Mouse (Mus musculus): ENCODE measurements at regions not wholly inside any gene's neighbourhood (a gene's known extent, or its start where the extent isn't known, plus 50 kb on each side); places are given as distances from the start of the nearest gene placed in this dataset.
"Not testable (repeated sequence)": the region's sequence is repeated elsewhere in the genome, so short reads cannot be mapped to it uniquely, and the experiment has no call there.

GRCm38 (mm10) chr17:63704991-63705390 lies 157.9 kb upstream of the Fer start:
- no peak for DNase-seq (ENCODE audit: low spot score in 2 of 2)

DNA sequence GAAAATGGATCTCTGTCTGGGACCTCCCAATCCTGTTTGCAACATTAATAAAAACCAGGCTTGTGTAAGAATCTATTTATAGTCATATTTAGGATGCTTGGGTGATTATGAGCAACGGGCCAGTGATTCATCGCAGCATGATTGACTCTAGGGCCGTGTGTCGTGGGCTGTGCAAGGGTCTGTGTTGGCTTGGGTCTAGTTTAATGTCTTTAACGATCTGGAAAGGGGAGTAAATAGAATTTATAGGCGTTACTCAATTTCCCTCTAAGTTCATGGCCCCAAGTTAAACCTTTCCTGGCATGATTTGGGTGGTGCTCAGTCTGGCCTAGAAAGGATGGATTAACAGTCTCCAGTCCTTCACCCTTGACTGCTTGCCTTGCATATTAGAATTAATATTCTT lies 149.9 kb upstream of the Fer start:
- no peak for DNase-seq (ENCODE audit: low spot score in 2 of 2)

DNA sequence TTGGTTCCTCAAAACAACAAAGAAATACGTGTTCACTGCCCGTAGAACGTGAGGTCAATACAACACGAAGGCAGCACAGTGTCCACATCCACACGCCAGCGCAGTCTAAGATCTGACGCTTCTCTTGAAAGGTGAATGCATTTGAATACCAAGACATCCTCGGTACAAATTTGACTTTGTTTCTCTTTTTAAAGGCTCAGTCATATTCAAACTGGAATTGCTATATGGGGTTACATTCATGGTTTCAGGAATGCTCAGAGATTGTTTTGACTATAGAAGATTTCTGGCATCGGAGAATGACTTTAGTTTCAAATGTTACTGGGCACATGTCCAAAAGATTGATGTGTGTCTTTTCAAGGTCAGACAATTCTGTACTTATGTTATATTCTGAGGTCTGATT lies 147.2 kb upstream of the Fer start:
- no peak for DNase-seq (ENCODE audit: low spot score in 2 of 2)

DNA sequence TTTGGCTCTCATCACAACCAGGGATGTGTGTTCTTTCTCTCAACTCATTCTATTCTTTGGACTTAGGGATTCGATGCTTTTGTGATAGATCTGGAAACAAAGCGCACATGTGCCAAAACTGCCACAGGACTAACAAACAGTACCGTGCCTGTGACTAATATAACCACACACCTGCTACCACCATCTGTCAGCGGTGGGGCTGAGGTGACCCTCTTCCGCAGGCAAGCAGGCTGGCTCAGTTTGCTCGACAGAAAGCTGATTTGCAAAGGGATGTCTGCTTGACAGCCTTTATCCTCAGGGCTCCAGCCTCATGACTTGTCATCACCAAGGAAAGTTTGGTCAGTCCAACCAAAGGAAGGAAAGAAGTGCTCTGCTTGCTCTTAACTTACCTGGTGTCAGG lies 146.7 kb upstream of the Fer start:
- no peak for DNase-seq (ENCODE audit: low spot score in 2 of 2)

DNA sequence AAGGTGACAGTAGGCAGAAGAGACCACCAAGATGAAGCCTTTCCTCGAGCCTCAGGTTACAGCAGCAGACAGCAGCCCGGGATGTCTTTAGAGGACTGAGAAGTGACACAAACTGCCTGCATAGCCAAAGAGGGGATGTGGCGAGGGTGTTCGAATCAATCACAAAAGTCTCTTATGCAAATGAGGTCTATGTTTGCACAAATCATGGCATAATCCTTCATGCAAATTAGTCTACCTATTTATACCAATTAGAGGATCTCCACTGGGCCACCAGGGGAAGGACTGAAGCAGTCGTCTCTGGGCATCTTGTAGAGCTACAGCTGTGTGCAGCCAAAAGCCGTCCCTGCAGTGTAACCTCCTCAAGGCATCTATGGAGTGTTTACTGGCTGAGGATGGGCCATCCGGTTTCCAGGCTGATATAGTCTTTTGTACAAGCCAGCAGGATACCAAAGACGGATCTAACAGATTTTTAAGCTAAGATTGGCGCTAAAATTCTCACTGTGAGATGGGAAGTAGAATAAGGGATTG lies 145.7 kb upstream of the Fer start:
- no peak for DNase-seq (ENCODE audit: low spot score in 2 of 2)

DNA sequence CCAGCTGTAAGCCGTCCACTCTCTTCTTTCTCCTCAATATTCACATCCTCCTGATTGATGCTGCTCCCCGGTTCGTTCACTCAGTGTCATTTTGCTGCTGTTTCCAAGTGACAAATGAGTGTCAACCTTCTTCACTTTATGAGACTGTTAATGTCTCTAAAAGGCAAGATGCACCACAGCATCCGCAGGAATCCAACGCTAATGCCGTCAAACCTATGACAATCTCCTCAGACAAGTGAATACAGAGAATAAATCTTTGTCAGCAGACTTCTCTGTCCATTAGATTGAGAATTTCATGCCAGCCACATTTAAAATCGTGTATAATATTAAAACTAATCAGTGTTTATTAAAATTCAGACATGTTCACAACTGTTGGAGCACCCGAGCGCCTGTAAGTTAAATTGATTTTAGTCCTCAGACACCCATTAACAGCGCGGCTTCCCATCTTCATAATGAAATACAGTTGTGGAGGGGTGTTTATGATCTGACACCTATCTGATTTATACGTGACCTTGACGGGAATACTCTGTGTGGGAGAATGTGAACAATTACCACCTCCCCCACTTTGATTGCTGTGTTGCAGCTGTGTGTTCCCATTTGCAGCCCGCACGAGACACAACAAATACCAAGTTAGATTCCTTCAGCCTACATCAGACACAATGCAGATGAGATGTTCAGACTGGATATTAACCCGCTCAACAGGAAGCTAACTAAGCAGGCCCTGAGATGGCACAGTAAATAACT lies 143.7 kb upstream of the Fer start:
- DNase-seq (ENCODE audit: low spot score in 2 of 2), result no peak

DNA sequence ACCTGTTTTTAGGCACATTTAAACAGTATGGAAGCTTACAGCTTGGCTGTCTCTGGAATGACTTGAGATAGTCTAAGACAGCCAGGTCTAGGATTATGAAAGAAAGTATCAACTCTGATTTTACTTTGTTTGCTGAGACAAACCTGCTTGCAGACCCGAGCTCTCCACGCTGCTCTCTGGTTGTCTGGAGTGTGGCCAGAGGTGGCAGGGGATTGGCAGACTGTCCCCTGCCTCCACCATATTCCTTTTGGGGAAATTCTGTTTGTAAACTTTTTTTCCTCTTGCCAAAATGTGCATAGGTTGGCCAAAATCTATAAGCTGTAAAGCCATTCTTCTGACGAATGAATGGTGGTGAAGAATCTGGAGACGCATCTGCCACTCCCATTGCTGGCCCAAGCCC lies 143.1 kb upstream of the Fer start:
- no peak for DNase-seq (ENCODE audit: low spot score in 2 of 2)

DNA sequence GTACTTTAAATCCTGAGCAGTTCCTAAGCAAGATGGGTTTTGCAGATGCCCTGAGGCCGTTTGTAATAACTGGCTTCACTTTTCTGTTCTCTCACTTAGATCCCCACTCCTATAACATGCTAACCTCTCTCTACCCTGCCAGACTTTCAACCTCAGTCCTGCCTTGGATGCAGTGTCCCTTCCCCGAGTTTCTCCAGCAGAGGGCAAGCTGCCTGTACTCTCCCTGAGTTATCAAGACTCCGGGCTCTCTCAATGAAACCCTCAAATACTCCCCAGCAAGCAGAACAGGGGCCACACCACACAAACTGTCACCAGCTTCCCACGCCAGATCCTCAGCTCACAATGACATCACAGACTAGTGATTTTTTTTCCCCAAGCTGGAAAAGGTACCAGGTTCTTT lies 142.0 kb upstream of the Fer start:
- no peak for DNase-seq (ENCODE audit: low spot score in 2 of 2)

DNA sequence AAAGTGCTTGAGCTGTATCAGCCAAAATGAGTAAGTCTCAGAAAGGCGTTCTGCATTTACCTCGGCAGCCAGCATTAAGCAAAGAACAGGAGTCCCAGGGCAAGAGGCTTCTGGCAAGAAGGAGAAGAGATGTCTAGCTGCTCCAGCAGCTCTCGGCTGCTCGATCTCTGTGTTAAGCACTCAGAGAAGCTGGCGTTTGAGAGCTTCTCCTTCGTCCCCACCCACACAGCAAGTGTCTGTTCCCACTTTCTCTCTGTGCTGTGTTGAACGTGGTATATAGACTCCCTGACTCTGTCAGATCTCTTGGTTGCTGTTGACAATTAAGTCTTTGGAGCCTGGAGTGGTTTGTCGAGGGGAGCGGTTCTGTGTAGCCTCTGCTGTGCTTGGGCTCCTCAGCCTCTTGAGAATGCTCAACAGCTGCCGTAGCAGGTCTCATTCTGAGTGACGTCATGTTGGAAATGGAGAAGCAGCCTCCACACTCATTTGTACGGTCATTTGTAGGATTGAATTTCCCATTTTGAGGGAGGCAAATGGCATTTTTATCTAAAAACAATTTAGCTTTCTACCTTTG lies 140.3 kb upstream of the Fer start:
- peak in 1 of 2 experiments; percentile 9 for DNase-seq (ENCODE audit: low spot score in 2 of 2)

- no peak for DNase-seq (ENCODE audit: low spot score in 2 of 2)
Measured at GRCm38 (mm10) chr17:63738206-63738605, 124.7 kb upstream of the Fer start.

DNA sequence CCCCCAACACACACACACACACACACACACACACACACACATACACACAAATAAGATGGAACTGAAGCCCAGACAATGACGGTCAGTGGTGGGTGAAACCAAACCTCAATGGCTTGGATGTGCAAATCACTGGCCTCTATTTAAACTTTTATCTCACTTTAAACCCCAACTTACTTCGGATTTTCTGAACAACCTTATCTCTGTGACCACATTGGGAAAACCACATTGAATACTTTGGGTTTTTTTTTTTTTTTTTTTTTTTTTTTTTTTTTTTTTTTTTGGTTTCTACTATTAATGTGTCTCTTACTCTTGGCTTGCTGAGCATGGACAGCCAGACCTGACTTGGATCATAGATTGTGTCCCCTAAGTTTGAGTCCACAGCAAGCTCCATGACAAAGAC lies 123.2 kb upstream of the Fer start:
- no peak for DNase-seq (ENCODE audit: low spot score in 2 of 2)

DNA sequence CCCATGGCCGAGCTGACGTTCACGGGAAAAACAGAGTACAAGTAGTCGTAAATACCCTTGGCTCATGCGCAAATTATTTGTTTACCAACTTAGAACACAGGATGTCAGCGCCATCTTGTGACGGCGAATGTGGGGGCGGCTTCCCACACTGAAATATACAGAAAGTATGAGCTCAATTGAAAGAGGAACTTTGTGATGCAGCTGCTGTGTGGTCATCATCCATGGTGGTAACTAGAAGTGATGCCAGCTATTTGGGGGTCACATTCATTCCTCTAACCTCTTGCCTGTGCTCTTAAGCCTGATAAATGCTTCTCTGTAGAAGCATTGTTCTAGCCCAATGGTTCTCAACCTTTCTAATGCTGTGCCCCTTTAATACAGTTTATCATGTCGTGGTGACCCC lies 113.6 kb upstream of the Fer start:
- DNase-seq (ENCODE audit: low spot score in 2 of 2), result not testable (repeated sequence)

DNA sequence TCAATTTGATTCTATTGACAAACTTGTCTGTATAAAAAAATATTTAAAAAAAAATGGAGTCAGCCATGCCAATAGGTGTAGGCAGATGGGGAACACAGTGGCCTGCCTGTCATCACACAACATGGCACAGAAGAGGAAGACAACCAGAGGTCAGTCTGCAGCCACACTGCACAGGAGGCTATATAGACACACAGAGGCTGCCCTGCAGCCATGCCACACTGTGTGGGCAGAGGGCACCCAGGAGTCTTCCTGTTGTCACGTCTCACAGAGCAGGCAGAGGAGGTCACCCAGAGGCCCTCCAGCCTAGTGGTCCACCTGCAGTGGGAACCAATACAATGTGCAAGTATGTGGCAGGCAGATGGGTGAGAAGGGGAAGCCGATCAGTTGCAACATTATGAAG lies 108.5 kb upstream of the Fer start:
- DNase-seq (ENCODE audit: low spot score in 2 of 2), result no peak

DNA sequence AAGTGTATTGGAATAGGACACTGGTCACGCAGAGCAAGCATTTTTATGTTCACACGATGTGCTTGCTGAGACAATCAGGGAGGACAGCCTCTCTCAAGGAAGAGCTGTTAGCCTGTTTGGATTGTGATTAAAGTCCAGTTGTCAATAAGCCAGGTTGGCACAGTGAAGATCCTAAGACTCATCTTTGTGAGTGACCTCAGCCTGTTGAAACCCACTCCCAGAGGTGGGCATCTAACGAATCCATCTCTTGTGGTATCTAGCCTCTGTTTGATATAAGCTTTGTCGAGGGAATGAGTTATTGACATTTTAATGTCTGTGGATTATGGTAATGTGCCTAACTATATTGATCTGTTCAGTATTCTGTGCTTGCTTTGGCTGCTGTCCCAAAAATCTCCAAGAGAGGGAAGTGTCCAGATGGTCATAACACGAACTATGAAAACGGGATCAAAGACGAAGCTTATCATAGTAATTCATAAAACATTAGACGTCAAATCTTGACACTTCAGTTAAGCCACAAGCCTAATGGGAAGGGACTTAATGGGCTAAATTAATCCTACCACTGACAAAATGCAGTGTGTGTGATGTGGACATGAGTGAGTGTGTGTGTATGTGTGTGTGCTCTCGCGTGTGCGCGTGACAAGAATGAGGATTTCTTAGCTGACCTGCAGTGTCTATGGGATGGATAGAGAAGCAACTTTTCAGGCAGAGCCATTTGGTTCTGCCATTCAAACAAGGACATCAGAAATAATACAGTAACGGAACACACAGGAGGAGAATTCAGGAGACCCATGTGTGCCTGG lies 104.8 kb upstream of the Fer start:
- no peak for DNase-seq (ENCODE audit: low spot score in 2 of 2)

- DNase-seq (ENCODE audit: low spot score in 2 of 2), result no peak
Measured at GRCm38 (mm10) chr17:63758817-63759404, 104.0 kb upstream of the Fer start.

DNA sequence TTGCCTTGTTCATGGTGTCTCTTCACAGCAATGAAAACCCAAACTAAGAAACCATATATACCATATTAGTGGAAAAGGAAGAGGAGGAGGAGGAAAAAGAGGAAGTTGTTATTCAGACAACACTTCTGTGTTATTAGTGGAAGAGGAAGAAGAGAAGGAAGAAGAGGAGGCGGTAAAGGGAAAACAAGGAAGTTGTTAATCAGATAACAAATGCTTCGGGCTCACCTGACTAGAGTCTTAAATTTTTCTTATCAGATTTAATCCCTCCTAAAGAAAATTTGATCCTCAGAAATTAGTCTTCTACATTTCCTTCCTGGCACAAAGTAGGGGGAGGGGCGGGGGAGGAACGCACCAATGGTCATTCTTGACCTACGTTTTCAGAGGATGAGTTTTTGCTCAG lies 101.8 kb upstream of the Fer start:
- DNase-seq (ENCODE audit: low spot score in 2 of 2), result no peak

DNA sequence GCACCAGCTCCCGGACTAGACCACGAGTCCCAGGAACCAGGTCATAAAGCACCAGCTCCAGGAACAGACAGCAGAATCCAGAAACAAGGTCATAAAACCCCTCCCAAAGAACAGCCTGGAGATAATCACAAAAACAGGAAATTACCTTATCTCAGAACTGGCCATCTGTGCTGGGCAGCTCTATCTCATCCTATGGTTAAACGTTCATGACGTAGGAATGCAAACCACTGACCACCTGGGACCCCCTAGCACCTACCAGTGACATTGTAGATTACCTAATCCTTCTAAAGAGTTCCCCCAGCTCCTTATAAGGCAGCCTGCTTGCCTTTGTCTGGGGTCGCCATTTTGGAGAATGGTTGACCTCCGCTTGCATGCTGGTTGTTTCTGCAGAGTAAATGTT lies 91.8 kb upstream of the Fer start:
- no peak for DNase-seq (ENCODE audit: low spot score in 2 of 2)

DNA sequence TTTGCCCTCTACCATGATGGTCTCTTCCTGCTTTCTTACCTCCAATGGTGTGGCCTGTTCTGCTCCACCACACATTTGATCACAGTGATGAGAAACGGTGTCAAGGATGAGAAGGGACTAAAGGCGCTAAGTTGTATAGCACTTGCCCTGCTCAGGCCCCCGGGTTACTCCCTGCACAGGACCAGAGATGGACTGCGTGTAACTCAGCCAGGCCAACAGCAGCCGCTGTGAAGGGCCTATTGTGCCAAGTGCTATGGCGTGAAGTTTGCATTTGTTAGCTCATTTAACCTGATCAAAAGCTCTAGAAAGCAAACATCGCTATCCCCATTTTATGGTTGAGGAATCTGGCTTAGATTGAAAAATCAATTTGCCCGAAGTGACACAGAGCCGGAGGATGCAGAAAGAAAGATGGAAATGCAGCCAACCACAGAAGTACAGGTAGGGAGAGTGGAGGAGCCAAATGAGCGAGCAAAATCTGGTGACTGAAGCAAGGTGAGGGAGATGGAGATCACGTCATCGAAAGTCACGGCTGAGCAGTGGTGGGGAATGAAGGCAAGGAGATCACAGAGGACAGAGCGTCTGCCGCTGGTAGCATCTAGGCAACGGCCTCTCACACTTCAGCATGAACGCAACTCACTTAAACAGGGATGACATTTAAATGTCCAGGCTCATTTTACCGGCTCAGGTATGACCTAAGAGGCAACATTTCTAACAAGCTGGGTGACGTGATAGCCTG lies 78.3 kb upstream of the Fer start:
- no peak for DNase-seq (ENCODE audit: low spot score in 2 of 2)

GRCm38 (mm10) chr17:63786444-63786843 lies 76.4 kb upstream of the Fer start:
- DNase-seq (ENCODE audit: low spot score in 2 of 2), result no peak

GRCm38 (mm10) chr17:63794352-63794751 lies 68.5 kb upstream of the Fer start:
- no peak for DNase-seq (ENCODE audit: low spot score in 2 of 2)

GRCm38 (mm10) chr17:63798381-63798780 lies 64.5 kb upstream of the Fer start:
- DNase-seq (ENCODE audit: low spot score in 2 of 2), result no peak

Data from heart, adult 9 months (tissue).